Mouse (Mus musculus): Measurements from ENCODE around the gene Lrba.

The Lrba gene

DNA sequence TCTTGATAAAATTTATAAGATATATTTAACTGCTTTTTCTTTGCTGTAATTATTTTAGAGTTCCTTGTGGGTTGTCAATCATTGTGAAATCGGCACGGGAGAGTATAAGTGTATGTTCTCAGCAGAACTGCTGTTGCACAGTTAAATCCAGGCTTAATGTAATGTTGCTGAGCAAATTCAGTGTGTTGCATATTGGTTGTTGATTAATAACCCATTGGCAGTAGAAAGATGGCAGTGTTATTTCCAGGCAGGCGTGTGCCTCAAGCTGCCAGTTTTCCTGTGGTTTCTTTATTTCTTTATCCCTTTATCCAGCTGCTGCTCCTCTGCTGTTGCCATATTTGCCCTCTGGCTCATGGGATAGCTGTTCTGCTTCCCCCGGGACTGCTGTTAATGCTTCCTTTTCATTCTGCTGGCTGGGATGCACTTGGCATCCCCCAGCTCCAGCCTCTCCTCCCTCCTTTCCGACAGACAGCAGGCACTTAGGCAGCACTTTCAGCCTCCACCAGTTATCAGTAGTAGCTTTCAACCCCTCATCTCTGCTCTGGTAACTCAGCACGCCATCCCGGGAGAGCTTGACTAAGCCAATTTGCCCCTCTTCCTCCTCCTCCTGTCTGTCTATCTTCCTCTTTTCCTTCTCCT lies 463.2 kb downstream of the Lrba start:
- DNase-seq (ENCODE audit: low read depth): no peak

DNA sequence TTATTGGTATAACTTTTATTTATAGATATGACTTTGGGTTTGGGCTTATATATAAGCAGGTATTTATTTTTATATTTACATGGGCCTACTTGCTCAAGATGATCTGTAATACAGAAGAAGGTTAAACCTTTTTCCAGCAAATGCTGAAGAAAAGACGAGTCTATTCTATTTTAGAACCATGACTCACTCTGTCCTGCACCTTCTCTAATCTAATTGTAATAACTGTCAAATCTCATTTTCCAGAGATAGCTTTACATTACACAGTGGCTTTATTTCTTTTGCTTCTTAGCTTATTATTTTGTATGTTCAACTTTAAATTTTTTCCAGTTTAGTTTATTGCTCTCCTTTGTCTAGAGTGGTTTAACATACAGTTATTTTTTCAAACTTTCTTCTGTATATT lies 464.0 kb downstream of the Lrba start:
- DNase-seq (ENCODE audit: low read depth): no peak

DNA sequence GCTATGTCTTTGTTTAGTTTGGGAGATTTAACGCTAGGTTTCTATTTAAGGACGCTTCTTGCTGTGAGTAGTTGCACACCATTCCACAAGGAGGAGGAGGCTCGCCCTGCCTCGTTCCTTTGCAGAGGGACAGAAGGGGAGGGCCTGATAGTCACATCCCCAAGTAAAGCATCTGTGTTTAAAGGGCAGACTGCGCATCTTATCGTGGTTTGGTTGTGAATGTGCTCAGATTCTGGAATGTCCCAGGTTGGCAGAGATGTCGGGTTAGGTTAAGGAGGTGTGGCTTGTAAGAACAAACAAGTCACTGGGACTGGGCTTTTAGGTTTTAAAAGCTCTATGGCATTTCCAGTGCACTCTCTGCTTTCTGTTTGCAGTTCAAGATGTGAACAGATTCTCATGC lies 464.8 kb downstream of the Lrba start:
- DNase-seq (ENCODE audit: low read depth): no peak

DNA sequence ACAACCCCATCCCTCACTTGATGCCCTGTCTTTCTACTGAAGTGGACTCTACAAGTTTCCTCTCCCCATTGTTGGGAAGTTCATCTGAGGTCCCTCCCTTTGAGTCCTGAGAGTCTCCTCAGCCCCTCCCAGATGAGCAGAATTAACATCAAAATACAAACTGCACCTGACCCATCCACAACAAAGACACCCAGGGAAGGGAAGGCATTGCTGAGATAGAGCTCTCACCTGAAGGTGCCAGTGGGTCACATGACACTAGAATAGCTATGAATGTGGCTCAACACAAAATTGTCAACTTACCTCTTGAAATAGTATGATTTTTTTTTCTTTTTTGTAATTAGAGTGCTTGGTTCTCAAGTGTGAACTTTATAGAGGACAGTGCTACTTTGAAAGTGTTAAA lies 468.3 kb downstream of the Lrba start:
- no peak for DNase-seq (ENCODE audit: low read depth)

DNA sequence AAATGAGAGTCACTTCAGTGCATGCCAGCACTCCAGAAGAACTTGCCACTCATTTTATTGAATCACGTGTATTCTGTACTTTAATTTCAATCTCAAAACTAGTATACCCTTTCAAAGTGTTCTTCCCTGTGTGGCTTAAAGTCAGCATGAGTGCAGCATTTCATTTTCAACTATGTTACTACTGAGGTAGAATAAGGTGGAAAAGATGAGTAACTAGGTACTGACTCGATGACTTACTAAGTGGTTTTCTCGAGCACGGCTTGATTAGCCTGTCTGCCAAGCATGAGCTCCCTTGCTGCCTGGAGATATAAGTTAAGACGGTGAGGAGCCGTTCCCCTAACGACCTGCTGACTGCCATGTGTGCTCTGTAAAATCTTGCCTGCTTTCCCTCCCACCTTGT lies 469.1 kb downstream of the Lrba start:
- no peak for DNase-seq (ENCODE audit: low read depth)

DNA sequence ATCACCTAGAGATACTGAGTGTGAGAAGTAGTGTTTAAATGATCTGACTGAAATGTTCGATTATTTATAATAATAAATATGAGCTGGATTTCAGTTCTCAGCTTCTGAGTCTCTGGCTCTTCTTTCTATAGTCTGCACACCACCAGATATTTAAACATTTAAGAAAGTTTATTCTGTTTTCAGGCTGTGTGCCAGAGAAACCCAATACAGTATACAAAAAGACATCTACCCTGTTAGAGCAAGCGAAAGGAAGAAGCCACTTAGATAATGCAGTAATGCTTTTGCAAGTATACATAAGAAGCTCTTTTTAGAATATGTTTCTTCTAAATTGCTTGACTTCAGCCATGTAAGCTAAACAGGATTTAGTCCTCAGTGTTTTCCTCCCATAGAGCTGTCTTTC lies 474.5 kb downstream of the Lrba start:
- no peak for DNase-seq (ENCODE audit: low read depth)

DNA sequence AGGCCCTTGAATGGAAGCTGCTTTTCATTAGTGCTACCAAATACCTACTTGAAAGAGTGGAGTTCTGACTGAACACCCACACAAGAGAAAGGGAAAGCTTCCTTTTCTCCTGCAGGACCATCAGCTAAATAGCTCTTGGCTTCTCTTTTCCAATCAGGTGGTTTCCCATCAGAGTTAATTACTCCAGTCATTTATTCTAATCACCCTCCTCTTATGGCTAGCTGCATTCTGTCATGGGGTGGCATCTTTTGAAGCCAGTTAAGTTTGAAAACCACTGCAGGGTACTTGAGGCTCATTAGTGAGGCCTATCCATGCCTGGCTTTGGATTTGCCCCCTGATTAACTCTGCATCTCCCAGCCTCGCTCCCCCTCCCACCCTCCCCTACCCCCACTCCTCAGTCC lies 476.7 kb downstream of the Lrba start:
- DNase-seq (ENCODE audit: low read depth): no peak

DNA sequence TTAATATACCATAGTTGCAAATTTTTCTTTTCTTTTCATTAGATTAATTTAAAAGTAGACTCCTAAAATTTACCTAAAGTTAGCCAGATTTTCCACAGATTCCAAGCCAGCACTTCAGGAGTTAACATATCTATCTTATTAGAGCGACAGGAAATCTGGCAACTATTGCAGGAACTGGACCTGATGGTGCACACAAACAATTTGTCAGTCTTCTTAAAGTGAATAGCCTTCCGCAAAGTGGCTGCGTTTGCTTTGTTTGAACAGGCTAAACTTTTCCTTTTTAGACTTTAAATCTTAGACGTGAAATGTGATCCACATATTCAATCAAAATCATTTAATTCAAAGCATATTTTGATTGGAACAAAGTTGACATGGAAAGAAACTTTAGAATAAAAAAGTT lies 485.0 kb downstream of the Lrba start:
- DNase-seq (ENCODE audit: low read depth): no peak

DNA sequence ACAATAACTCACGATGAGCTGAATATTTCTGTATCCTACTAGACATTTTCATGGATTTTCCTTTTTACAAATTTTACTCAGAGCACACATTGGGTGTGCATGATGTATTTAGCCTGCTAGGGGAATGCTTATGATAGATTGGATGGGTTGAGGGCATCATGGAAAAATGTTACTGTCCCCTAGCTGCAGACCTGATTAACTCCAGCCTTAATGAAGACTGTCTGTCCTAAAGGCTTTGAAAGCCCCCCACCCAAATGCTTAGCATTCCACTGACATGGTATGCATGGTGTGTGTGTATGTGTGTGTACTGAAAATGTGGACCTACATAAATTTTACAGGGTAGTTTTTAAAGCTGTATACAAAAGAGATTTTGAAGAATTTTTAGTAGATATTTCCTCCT lies 487.1 kb downstream of the Lrba start:
- DNase-seq (ENCODE audit: low read depth): no peak

DNA sequence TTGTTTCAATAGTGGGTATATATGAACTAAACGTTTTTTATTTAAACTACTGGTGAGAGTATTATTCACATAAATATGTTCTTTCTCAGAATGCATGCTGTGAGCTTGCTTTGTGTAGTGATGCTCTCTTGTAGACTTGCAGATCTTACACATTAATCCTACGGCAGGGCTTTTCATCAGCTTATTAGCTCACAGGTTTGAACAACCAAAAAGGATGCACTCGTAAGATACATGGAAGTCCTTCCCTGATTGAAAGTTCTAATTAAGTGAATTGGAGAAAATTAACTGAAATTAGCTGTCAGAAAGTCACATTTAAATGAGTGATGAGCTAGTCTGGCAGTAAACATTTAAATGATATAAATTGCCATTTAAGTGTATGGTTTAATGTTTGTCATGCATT lies 488.3 kb downstream of the Lrba start:
- DNase-seq (ENCODE audit: low read depth): no peak

DNA sequence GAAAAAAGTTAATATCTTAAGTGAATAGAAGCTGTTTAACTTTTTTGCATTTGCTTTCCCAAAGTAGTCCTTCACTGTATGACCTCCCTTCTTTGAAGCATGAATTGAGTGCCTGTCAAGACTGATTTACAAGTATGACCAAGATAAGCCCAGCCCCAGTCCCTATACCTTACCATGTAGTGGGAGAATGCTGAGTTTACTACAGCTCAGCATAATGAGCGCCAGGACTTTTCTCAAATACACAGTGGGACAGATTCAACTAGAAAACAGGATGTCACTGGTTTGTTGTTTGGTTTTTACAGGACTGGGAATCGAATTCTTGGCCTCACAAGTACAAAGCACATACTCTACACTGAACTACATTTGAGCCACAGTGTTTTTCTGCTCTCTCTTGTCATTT lies 490.0 kb downstream of the Lrba start:
- DNase-seq (ENCODE audit: low read depth): no peak

DNA sequence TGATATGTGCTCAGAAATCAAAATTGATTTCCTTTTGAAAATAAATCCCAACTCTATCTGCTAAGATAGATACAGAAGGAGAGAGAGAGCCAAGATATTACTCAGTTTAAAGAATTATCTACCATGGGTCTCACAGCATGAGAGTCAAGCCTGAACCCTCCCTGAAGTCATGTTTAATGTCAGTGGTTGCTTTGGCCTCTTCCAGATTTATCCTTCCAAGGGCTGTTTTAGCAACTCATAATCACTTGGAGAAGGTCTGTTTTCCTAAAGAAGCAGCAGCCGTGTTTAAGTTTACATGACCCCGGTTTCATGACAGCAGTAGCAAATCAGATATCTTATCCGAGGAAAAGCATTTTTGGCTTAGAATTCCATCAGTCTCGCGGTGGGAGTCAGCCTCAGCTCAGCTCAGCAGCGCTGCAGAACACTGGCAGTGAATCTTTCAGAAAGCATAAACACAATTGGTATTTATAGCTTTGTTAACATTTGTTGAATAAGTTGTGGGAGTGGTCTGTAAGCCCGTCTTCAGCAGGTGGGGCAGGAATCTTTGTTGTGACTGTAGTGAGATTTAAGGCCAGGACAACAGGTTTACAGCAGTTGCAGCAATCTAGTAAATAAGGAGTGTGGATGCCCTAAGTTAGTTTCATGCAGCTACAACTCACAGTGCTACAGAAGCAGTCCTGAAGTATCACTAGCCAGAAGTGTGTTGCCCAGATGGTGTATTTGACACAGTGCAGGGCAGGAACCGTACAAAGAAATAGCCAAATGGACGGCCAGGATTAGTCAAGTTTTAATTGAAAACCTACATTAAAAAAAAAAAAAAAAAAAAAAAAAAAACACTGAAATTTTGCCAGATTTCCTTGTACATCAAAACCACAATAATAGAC lies 499.2 kb downstream of the Lrba start:
- DNase-seq (ENCODE audit: low read depth): no peak

DNA sequence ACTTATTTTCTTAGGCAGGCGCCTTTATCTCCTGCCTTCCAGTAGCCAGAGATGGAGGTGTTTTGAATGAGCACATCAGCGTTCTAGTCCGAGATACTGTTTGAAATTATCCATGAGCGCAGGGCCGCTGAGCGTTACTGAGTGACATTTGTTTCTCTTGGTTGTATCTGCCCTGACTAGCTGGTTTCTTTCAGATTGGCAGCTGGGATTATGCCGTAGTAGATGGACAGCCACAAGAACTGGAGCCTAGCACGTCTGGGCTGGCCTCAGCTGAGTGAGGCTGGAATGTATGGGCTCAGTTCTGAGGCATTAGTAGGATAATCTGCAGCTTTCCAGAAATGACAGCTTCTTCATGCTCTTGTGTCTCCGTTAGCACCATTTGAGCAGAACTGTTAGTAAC lies 500.6 kb downstream of the Lrba start:
- no peak for DNase-seq (ENCODE audit: low read depth)

DNA sequence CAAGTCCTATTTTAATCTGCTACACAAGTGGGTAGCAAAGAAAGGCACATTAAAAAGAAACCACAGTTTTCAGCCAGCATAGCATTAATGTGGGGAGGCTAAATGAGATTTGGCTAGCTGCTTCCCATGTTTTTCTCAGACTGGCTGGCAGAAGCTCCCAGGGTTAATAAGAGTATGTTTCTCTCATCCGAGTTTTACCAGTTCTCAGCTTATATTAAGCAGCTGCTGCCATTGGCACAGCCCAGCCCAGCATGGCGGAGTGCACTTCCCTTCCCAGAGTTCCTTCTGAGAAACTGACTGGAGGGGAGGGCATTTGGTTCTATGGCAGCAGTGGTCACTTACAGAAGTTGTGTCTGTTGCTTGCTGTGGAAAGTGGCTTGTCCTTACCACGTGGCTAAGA lies 514.4 kb downstream of the Lrba start:
- no peak for DNase-seq (ENCODE audit: low read depth)

DNA sequence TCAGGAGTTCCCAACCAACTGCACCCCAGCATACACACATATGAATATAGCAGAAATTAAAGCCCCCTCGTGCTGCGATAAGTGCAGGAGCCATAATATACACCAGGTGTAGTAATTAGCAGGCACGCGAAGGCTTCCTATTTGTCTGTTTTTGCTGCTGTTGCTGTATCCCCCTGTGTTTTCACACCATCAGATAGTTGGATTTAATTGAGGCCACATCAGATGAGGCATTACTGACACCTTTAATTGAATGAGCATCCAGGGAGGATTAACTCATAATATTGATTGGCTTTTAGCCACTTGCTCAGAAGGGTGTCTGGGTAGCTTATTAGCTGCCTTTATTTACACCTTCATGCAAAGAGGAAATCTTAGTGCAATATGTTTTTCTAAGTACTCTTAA lies 515.3 kb downstream of the Lrba start:
- no peak for DNase-seq (ENCODE audit: low read depth)

DNA sequence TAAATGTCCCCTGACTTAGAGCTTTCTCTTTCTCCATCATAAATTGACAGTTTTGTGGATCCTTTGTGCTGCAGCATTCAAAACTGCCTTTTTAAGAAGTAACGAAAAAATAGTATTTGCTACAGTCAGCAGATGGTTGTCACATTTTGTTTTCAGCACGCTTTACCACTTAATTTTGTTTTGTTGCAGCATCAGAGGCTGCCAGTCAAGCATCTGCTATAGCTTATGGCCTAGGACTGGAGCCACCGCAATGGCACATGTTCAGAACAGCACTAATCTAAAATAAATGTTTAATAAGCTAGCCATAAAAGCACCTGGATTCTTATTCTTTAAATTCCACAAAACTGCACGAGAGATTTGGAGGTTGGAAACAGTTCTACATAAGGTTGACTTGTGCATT lies 520.9 kb downstream of the Lrba start:
- DNase-seq (ENCODE audit: low read depth): no peak

DNA sequence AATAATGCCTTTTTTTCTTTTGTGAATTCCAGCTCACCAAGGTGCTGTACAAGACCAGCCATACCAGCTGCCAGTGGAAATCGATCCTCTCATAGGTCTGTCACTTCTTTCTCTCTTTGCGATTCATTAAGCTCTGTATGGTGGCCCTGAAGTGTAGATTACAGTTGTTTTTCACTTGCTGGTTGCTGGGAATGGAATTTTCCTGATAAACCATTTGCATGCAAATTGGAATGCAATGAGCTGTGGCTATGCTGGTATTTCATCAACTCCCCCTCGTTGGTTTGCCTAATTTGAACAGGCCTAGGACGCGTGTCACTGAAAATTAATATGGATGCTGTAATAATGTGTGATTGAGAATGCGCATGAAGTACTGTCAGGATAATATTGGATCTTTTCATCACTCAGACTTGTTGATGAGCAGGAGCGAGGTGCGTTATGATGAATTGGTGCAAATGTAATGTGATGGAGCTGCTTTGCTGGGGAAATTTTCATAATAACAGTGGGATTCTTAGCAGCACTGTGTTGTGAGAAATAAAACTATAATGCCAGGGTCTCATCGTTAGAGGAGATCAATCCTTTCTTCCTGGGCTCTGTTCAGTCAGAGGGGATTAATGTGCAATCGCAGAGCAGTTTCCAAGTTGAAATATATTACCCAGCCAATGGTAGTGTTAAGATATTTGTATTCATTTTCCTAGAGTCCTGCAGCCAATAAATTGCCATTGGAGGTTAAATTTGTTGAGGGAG lies 521.5 kb downstream of the Lrba start:
- no peak for DNase-seq (ENCODE audit: low read depth)

DNA sequence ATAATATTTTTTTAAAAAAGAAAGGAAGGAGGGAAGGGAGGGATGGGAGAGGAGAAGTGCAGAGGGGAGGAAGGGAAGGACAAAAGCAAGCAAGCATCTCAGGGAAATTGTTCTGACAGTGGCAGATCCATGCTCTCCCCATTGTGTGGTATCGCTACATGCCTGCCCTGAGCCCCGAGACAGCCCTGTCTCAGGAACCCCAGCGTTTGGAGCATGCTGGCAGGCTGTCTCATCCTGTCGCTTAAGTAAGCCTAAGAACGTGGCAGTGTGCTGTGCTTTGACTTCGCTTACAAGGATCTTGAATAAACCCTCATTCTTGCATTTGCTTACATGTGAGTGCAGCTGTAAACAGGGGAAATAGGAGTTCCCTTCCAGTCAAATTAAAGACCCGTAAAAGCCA lies 526.2 kb downstream of the Lrba start:
- no peak for DNase-seq (ENCODE audit: low read depth)

DNA sequence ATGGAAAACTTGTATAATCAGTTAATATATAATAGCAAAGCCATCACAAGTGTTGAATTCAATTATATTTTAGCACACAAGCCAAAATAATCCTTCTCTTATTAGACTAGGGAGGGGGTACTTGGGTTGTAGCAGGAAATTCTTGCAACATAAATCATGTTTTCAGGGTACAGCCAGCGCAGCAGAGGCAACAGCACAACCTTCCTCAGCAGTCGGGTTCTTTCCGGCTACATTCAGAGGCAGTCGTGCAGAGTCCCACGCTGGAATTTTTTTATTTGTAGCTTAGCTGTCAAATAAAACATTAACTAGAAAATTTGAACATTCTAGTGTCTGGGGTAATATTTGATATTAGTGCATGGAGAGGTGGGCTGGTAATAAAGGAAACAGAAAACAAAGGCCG lies 529.7 kb downstream of the Lrba start:
- no peak for DNase-seq (ENCODE audit: low read depth)

DNA sequence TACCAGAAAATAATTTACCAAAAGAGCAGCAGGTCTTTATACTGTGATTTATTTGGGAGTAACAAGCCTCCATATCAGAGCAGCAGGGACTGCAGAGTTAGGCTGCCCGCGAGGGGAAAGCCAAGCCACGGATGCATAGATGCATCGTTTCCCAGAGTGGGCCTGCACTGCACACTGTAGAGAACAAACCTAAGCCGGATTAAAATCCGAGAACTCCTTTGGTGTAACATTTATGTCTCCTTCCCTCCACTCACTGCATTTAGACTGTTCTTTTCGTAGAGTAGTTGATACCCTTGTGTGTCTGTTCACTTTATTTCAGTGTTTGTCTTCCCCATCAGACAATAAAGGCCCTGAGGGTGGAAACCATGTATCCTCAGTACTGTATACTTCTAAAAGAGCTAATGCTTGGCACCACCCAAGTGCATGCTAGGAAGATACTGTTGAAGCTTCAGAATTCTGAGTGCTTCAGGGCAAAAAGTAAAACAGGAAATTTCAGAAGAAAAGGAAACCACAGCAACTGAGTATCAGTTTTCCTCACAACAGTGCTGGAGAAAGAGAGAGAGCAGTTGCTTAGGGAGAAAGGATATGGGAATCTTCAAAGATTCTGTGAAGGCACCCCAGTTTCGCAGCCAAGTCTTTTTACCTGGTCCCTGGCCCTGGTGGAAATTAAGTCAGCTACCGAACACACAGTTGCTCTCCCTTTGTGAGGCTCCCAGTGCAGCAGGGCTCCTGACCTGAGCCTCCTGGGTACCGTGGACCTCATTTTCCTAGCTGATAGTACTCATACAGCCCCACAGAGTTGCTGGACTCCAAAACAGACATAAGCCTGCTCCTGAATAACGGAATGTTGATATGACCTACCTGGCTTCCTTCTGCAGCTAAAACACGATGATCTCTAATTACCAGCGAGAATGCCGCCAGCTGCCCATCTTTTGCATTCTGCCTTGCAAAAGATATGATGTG lies 530.4 kb downstream of the Lrba start:
- DNase-seq (ENCODE audit: low read depth): no peak

DNA sequence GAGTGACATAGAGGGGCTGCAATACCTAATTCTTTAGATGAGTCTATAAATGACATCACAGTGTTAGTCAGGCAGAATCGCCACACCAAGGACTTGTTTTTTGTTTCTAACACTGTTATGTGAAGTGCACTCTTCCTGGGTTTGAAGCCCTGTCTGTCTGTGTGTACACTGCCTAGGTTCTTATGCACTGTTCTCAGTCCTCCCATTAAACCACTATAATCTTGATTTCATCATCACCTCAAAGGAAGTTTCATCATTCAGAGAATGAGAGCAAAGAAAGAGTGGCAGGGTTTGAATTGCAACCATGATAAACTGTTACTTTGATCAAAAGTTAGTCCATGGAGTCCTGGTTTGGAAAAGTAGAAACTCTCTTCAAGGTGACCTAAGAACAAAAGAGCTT lies 532.1 kb downstream of the Lrba start:
- DNase-seq (ENCODE audit: low read depth): no peak

DNA sequence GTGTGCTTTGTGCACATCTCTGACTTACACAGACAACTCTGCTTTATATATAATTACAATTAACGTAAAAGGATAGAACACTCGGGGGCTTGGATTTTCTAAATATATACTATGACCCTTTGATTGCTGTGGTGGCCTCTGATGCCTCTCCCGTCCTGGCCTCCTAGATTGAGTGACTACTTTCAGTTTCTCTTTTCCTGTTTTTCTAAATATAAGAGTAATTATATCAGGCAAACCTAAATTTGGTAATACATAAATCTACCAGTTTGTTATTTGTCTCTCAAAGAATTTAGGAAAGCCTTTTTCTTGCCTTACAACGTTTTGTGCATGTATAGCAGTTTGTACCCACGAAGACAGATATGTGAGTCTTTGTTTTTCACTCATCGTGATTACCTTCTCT lies 534.2 kb downstream of the Lrba start:
- no peak for DNase-seq (ENCODE audit: low read depth)

Measured in c-Kit-positive CD71-negative TER-119-negative erythroid progenitor cells, embryonic 14.5 days (primary cell).